Mouse (Mus musculus): Measurements from ENCODE around the gene Vezt. TPM values are rescaled to one million over a fixed set of nuclear protein-coding genes. Genes with fewer than 3 reads are reported as not detected.

Vezt gene
- total RNA-seq, 2 experiments from 2014 or later, result 29.0 to 34.7 TPM

- no peak for DNase-seq (ENCODE audit: low spot score in 2 of 2)
Measured at GRCm38 (mm10) chr10:93967486-93967885, 68.1 kb downstream of the Vezt start.

GRCm38 (mm10) chr10:93954023-93954422 lies 81.6 kb downstream of the Vezt start:
- no peak for DNase-seq (ENCODE audit: low spot score in 2 of 2)

GRCm38 (mm10) chr10:93953504-93953903 lies 82.1 kb downstream of the Vezt start:
- DNase-seq (ENCODE audit: low spot score in 2 of 2), result no peak

DNA sequence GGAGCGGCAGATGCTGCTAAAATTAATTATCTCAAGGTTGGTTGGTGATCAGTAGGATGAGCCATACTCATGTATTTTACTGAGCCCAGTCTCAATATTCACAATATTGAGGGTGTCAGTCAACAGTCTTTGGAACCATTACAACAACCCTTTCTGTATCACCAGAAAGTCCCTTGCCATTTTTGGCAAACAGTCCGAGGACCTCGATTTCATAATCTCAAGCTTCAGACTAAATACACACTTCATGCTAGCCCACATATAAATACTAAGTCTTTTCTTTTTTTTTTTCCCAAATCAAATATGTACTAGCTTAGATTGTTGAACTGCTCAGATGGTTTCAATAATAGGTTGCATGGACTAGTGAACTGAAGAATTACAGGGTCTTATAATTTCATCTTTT lies 84.6 kb downstream of the Vezt start:
- DNase-seq (ENCODE audit: low spot score in 2 of 2), result no peak

DNA sequence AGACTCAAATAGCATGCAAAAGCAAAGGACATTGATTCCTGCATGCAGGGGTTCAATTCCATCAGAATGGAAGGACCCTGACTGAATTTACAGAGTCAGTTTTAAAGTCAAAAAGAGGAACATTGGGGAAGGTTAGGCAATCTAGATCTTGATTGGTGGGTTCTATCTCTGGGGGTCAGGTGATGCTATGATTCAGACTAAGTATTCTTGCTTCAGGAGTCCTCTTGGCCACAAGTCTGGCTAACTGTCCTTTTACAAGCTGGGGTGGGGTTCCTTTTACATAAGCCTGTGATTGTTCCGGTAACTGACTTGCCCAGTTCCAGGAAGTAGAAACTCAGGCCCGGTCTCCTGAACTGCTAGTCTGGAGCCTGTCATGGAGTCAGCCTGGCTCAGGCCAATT lies 85.7 kb downstream of the Vezt start:
- DNase-seq (ENCODE audit: low spot score in 2 of 2), result no peak

DNA sequence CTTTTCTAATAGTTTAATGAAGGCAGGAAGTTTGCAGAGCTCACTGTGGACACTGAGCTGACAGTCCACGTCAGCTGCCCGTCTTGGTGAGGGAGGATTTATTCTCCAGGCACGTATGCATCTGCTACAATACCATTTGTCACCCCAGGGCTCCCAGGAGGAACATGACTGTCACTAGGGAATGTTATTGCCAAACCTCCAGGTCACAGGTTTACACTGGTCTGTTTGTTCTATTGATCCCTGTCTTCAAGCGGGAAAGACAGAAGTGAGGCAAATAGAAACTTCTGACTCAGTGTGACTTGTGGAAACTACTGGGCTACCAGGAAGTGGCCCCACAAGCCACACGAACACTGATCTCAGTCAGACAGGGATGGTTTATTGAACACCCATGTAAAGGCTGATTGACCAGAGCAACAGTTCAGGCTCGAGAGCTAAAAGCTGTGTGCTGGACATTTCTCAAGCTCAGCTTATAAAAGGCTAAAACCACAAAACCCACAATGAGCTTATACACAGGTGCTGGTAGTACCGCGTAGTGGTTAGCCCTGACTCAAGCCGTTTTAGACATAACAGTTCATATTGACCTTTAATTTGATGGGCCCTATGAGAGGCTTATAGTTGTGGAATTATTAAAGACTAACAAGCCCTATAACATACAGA lies 89.6 kb downstream of the Vezt start:
- DNase-seq (ENCODE audit: low spot score in 2 of 2), result no peak

- DNase-seq (ENCODE audit: low spot score in 2 of 2), result no peak
Measured at GRCm38 (mm10) chr10:93945364-93945763, 90.3 kb downstream of the Vezt start.

GRCm38 (mm10) chr10:93944241-93944640 lies 91.4 kb downstream of the Vezt start:
- DNase-seq (ENCODE audit: low spot score in 2 of 2), result peak in 1 of 2 experiments; percentile 31

DNA sequence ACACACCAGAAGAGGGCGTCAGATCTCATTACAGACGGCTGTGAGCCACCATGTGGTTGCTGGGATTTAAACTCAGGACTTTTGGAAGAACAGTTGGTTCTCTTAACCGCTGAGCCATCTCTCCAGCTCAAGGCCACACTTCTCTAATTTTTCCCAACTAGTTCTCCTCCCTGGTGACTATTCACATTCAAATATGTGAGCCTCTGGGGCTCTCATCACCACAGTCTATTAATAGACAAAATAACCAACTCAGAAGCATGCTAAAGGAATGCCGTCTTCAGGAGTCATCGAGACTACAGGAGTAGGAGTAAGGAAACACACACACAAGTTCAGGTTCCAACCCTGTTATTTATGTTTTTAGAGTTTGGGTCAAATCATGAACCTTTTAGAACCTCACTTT lies 95.3 kb downstream of the Vezt start:
- DNase-seq (ENCODE audit: low spot score in 2 of 2), result no peak

- no peak for DNase-seq (ENCODE audit: low spot score in 2 of 2)
Measured at GRCm38 (mm10) chr10:93939676-93940075, 95.9 kb downstream of the Vezt start.

GRCm38 (mm10) chr10:93938844-93939271 lies 96.8 kb downstream of the Vezt start:
- DNase-seq (ENCODE audit: low spot score in 2 of 2), result no peak

DNA sequence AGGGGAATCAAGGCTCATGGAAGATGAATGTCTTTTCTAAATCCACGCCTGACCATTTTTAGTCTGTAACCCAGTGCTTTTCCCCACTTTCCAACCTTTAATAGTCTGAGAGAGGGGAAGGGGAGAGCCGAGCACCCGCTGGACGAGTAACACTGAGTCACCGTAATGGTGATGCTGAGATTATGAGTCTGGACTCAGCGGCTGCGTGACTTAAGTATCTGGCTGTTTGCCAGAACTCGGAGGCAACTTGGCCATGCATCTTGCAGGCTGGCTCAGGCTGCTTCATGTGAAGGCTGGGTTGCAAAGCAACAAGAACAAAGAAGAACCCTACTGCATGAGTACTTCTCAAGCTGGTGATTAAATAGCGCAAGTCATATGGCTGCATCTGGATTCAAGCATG lies 101.6 kb downstream of the Vezt start:
- no peak for DNase-seq (ENCODE audit: low spot score in 2 of 2)

DNA sequence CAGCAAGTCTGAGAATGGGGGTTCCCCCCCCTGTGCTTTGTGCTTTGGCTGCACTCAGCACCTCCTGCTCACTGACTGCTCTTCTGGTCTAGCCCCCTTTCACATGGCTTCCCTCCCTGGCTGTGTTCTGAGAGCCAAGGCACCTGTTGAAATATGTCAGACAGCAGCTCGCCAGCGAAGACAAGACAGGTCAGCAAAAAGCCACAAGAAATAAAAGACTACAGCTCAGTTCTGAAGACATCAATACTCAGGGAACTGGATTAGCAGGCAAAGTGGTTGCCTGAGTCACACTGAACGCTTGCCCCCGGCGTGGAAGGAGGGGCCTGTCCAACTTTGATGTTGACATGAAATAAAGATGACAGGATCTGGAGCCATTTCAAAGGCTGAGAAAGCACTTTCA lies 102.8 kb downstream of the Vezt start:
- peak in 1 of 2 experiments; percentile 30 for DNase-seq (ENCODE audit: low spot score in 2 of 2)

GRCm38 (mm10) chr10:93932020-93932419 lies 103.6 kb downstream of the Vezt start:
- DNase-seq (ENCODE audit: low spot score in 2 of 2), result no peak

- no peak for DNase-seq (ENCODE audit: low spot score in 2 of 2)
Measured at GRCm38 (mm10) chr10:93931431-93931830, 104.2 kb downstream of the Vezt start.

DNA sequence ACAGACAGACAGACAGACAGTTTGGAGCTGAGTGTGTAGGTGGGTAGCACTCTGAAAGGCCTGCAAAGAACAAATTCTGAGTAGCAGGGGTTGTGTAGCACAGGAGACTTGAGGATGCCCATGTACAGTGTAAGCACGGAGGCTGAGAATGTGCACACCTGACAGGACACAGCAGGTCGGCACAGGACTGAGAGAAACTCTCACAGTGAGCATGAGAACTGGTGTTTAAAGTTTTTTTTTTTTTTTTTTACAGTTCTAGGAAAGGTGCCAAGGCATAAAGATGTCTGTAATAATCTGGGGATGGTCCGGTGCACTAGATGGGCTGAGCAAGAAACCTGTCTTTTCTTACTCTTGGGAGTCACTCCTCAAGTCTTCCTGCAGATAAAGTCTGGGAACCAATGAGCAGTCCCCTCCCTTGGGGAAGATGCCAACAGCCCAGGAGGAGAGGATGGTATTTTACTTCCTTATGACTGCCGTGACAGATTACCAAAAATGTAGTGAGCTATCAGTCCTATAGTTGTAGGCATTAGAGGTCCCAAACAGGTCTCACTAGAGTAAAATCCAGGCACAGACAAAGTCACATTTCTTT lies 105.3 kb downstream of the Vezt start:
- no peak for DNase-seq (ENCODE audit: low spot score in 2 of 2)

DNA sequence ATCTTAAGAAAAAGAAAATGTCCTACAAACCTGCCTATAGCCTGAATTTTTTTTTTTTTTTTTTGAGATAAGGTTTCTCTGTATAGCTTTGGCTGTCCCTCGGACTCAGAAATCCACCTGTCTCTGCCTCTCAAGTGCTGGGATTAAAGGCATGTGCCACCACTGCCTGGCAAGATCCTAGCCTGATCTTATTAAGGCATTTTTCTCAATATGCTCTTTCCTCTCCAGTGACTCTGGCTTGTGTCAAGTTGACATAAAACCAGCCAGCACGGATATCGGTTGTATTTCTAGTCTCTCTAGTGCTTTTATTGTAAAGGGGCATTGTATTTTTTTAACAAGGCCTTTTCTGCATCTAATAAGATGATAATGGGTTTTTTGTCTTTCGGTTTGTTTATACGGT lies 111.0 kb downstream of the Vezt start:
- no peak for DNase-seq (ENCODE audit: low spot score in 2 of 2)

DNA sequence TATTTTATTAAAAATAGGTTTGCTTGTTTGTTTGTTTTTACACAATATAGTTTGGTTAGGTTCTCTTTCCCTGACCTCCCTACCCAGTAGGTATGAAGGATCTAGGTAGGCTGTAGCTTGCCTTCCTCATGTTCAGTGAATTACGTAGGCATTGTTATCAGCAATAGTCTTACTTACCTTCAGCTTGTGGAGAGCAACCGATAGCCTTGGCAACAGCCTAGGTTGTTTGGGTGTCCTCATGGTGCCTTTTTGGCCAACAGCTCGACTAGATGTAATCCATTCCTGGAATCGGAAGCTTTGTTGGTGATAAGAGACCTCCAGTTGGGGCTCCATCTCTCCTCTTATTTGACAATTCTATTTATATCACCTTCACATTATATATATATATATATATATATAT lies 114.5 kb downstream of the Vezt start:
- DNase-seq (ENCODE audit: low spot score in 2 of 2), result no peak

DNA sequence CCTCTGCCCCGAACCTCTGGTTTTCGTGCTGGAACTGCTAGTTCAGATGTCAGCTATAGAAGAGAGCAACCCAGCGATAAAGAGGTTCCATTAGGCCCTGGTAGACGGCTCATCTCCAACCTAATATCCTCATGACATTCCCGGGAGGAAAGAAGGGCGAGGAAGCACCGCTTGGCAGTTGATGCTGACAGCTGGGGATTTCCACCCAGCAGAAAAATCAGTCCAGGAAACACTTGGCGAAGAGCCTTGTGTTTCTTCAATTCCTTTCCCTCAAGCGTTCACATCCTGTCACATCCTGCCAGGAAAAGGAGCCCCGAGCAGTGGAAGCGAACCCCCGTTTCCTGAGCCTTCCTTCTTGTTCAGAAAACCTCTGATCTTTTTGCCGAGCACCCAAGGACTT lies 116.4 kb downstream of the Vezt start:
- DNase-seq (ENCODE audit: low spot score in 2 of 2), result no peak

GRCm38 (mm10) chr10:93918701-93919100 lies 116.9 kb downstream of the Vezt start:
- no peak for DNase-seq (ENCODE audit: low spot score in 2 of 2)

DNA sequence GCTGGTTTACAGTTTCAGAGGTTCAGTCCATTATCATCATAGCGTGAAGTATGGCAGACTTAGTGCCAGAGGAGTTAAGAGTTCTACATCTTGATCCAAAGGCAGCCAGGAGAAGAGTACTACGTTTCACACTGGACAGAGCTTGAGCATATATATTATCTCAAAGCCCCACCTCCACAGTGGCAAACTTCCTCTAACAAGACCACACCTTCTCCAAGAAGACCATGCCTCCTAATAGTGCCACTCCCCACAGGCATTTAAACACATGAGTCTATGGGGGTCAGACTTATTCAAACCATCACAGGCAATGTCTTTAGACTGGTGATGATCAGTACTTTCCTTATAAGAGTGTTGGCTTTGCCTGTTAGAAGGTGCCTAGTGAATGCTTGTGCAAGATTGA lies 117.5 kb downstream of the Vezt start:
- no peak for DNase-seq (ENCODE audit: low spot score in 2 of 2)

GRCm38 (mm10) chr10:93916778-93917177 lies 118.8 kb downstream of the Vezt start:
- no peak for DNase-seq (ENCODE audit: low spot score in 2 of 2)

All from adrenal gland, postnatal 4 days (tissue).